Comparison of ENCODE assay signal across 19 mouse cellular contexts in the genomic region with DNA sequence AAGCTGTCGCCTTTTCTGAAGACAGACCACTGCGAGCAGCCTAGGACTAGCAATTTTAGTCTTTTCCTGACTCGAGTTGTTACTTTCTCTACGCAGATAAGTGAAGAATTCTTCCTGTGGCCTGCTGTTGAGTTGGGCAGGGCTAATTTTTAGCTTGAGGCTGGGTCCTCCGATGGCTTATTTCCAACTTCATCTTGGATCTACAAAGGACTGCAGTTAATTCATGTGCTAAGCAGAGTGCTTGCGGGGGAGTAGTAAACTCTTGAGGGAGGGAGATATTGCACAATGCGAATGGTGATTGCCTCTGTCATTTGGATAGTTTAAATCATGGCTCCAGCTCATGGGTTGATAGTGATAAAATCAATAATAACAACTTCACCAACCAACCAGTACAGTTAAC.
DNase-seq lines count a peak whose midpoint lies in the region; ATAC-seq and TF ChIP-seq lines count a peak whose summit lies in the region.
"Had no signal": no experiment of that assay in that cellular context is flagged by ENCODE, and none has a peak within 500 bp of the region (broad histone marks: within the 10 kb centered on the region; RNA-seq: fewer than 3 reads in every experiment).

No protein-coding gene starts in this region.

- no peak overlapping the region for H3K4me2 ChIP-seq in limb, embryonic 12.5 days
- no peak overlapping the region for H3K4me2 ChIP-seq in stomach, embryonic 16.5 days (ENCODE audit: low read depth, low read length)
- no peak overlapping the region for H3K4me2 ChIP-seq in stomach, postnatal 0 days (replicated peaks; ENCODE audit: low read depth)
- H3K4me2 ChIP-seq: embryonic facial prominence, embryonic 13.5 days; heart, embryonic 15.5 days; midbrain, embryonic 13.5 days had no signal

- DNase-seq in heart, adult 11 months, result peak; percentile 34
- DNase-seq in heart, adult 8-10 months (ENCODE audit: low spot score), result no peak
- DNase-seq in limb, embryonic 10.5 days (ENCODE audit: low spot score), result no peak
- DNase-seq in stomach, postnatal 0 days (ENCODE audit: low spot score), result no peak
- DNase-seq in left cerebral cortex, adult 11 months (ENCODE audit: low spot score), result no peak
- DNase-seq: adrenal gland, postnatal 25 days; cerebellum, adult 8-10 months; gastrocnemius, adult 2 months; heart, adult 18-20 months; kidney, adult 11 months; layer of hippocampus, postnatal 36 days; right cerebral cortex, adult 18-20 months had no signal

- WGBS in limb, embryonic 12.5 days, result 87% methylated on average over 7 of the region's 7 CpGs
- 94% methylated on average over 7 of the region's 7 CpGs for WGBS in limb, embryonic 10.5 days
- WGBS in stomach, embryonic 16.5 days, result 66% methylated on average over 7 of the region's 7 CpGs
- WGBS in stomach, postnatal 0 days, result 68% methylated on average over 7 of the region's 7 CpGs

- 0 out of 2 replicates have a peak overlapping the region, but pooled peaks have one; percentile 45 for H3K27ac ChIP-seq in limb, embryonic 12.5 days
- no peak overlapping the region for H3K27ac ChIP-seq in limb, embryonic 10.5 days
- H3K27ac ChIP-seq in stomach, embryonic 16.5 days (ENCODE audit: low read length), result peak overlapping the region; percentile 8; the same call in 1 of the 2 replicates
- no peak overlapping the region for H3K27ac ChIP-seq in stomach, postnatal 0 days (replicated peaks)
- H3K27ac ChIP-seq: embryonic facial prominence, embryonic 13.5 days; heart, embryonic 15.5 days; liver, embryonic 14.5 days; midbrain, embryonic 13.5 days had no signal

- no peak overlapping the region for H3K9ac ChIP-seq in limb, embryonic 12.5 days (replicated peaks)
- H3K9ac ChIP-seq in stomach, embryonic 16.5 days (ENCODE audit: low read length), result no peak overlapping the region
- H3K9ac ChIP-seq in stomach, postnatal 0 days (ENCODE audit: low read length), result no peak overlapping the region
- H3K9ac ChIP-seq: embryonic facial prominence, embryonic 13.5 days; heart, embryonic 15.5 days; liver, embryonic 14.5 days; midbrain, embryonic 13.5 days had no signal

- H3K9me3 ChIP-seq in limb, embryonic 12.5 days, result no peaks in the 10 kb centered on the region
- no peaks in the 10 kb centered on the region for H3K9me3 ChIP-seq in limb, embryonic 10.5 days (replicated peaks)
- H3K9me3 ChIP-seq in stomach, embryonic 16.5 days (replicated peaks; ENCODE audit: control insufficient read depth, low read length), result no peaks in the 10 kb centered on the region
- H3K9me3 ChIP-seq in stomach, postnatal 0 days (ENCODE audit: control insufficient read depth, low read length), result no peaks in the 10 kb centered on the region
- H3K9me3 ChIP-seq: embryonic facial prominence, embryonic 13.5 days; heart, embryonic 15.5 days; midbrain, embryonic 13.5 days had no signal

- no peak for TF ChIP-seq CTCF in stomach, postnatal 0 days (IDR thresholded peaks at IDR 0.05; ENCODE audit: low read depth)

- H3K4me3 ChIP-seq in limb, embryonic 12.5 days (replicated peaks), result no peak overlapping the region
- H3K4me3 ChIP-seq in limb, embryonic 10.5 days, result no peak overlapping the region
- no peak overlapping the region for H3K4me3 ChIP-seq in stomach, embryonic 16.5 days (replicated peaks; ENCODE audit: low read length)
- H3K4me3 ChIP-seq in stomach, postnatal 0 days (ENCODE audit: low read depth, low read length), result no peak overlapping the region
- H3K4me3 ChIP-seq: embryonic facial prominence, embryonic 13.5 days; gastrocnemius, adult 2 months; heart, embryonic 15.5 days; midbrain, embryonic 13.5 days had no signal

- TF ChIP-seq EP300 in stomach, postnatal 0 days (optimal IDR thresholded peaks at IDR 0.05), result no peak

- H3K36me3 ChIP-seq in limb, embryonic 12.5 days, result peaks cover 73% of the 10 kb centered on the region
- H3K36me3 ChIP-seq in limb, embryonic 10.5 days, result peaks cover 76% of the 10 kb centered on the region
- H3K36me3 ChIP-seq in stomach, embryonic 16.5 days (ENCODE audit: control insufficient read depth, insufficient read depth, low read length), result 0 out of 2 replicates have a peak, but pooled peaks cover 4% of the 10 kb centered on the region
- peaks cover 6% of the 10 kb centered on the region for H3K36me3 ChIP-seq in stomach, postnatal 0 days (ENCODE audit: control insufficient read depth, insufficient read depth, low read length)

- ATAC-seq in limb, embryonic 12.5 days (ENCODE audit: insufficient number of reproducible peaks, insufficient read depth, low FRiP score, low TSS enrichment, low read depth), result no peak
- no peak for ATAC-seq in stomach, embryonic 16.5 days (ENCODE audit: insufficient read depth, low FRiP score)
- ATAC-seq in stomach, postnatal 0 days (ENCODE audit: low FRiP score, low TSS enrichment), result no peak
- ATAC-seq: midbrain, embryonic 13.5 days; Patski had no signal

- no peaks in the 10 kb centered on the region for H3K4me1 ChIP-seq in limb, embryonic 12.5 days (replicated peaks)
- no peaks in the 10 kb centered on the region for H3K4me1 ChIP-seq in limb, embryonic 10.5 days
- peaks cover 14% of the 10 kb centered on the region for H3K4me1 ChIP-seq in stomach, embryonic 16.5 days (ENCODE audit: control insufficient read depth, insufficient read depth, low read length)
- H3K4me1 ChIP-seq in stomach, postnatal 0 days (replicated peaks; ENCODE audit: control insufficient read depth, insufficient read depth), result no peaks in the 10 kb centered on the region

- no peaks in the 10 kb centered on the region for H3K27me3 ChIP-seq in limb, embryonic 12.5 days
- no peaks in the 10 kb centered on the region for H3K27me3 ChIP-seq in limb, embryonic 10.5 days (ENCODE audit: low read depth, poor library complexity, severe bottlenecking)
- no peaks in the 10 kb centered on the region for H3K27me3 ChIP-seq in stomach, embryonic 16.5 days (ENCODE audit: control insufficient read depth, insufficient read depth, low read length)
- no peaks in the 10 kb centered on the region for H3K27me3 ChIP-seq in stomach, postnatal 0 days (ENCODE audit: control insufficient read depth, insufficient read depth, low read length)
- H3K27me3 ChIP-seq: embryonic facial prominence, embryonic 13.5 days; heart, embryonic 15.5 days; midbrain, embryonic 13.5 days; Patski had no signal

Comparison
In these comparisons a context has a peak if more than half of its experiments do, and no peak if none do; other contexts are left out.
1. H3K27ac ChIP-seq: peak in limb, embryonic 12.5 days (single experiment) and stomach, embryonic 16.5 days (single experiment); none in limb, embryonic 10.5 days (single experiment) and stomach, postnatal 0 days (single experiment).